Mouse (Mus musculus): Measurements from ENCODE around the gene Sohlh1. TPM values are rescaled to one million over a fixed set of nuclear protein-coding genes. Genes with fewer than 3 reads are reported as not detected.

Gene Sohlh1
- not detected in 2 replicates for polyA plus RNA-seq (2012; rRNA removed)

DNA sequence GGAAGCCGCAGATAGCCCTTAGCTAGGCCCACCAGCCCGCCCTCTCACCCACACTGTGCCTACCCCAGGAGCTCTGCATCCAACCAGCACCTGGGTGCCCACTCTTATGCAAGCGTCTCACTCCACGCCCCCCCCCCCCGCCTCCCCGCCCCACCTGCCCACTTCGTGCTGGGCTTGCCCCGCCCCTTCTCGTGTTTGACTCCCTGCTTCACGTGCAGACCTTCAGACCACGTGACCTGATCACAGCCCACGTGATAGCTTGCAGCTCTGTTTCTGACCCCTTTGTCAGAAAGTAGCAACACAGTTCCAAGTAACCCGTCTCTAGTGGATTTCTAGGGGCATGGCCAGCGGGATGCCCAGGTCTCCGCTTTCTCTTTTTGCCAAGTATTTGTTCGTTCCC lies at the start of gene Sohlh1:
Gene Sohlh1, minus strand, starts transcription at position 23 of the 400 bp plus-strand sequence.
- WGBS, result 75% methylated on average over 16 of the region's 16 CpGs
- TF ChIP-seq CTCF (IDR thresholded peaks at IDR 0.05; ENCODE audit: insufficient read depth, low read length), result no peak
- no peak for TF ChIP-seq POLR2A (IDR thresholded peaks at IDR 0.05; ENCODE audit: borderline replicate concordance, extremely low read depth, low read depth, low read length)
- Histone ChIP-seq H3K4me3 (replicated peaks; ENCODE audit: extremely low read depth, low read depth, low read length) (no peak within 1 kb of the TSS), H3K4me1 (ENCODE audit: control insufficient read depth, insufficient read depth, low read length) (no peaks in the 10 kb centered on the region)
- no peak for DNase-seq

DNA sequence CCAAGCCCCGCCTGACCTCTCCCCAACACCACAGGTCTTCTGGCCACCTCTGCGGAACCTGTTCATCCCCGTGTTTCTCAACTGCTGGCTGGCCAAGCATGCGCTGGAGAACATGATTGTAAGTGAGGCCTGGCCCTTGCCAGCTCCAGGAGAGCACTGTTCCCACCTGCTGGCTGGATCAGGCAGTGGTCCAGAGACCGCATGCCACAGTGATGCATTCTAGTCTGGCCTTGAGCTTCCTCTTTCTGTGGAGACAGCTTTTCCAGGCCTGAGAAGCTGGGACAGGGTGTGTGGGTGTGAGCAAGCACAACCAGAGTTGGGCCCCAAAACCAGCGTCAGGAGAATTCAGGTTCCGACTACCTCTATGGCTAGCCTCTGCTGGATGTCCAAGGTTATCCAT lies 45.4 kb upstream of the Sohlh1 start:
- WGBS, result 68% methylated on average over 7 of the region's 7 CpGs

DNA sequence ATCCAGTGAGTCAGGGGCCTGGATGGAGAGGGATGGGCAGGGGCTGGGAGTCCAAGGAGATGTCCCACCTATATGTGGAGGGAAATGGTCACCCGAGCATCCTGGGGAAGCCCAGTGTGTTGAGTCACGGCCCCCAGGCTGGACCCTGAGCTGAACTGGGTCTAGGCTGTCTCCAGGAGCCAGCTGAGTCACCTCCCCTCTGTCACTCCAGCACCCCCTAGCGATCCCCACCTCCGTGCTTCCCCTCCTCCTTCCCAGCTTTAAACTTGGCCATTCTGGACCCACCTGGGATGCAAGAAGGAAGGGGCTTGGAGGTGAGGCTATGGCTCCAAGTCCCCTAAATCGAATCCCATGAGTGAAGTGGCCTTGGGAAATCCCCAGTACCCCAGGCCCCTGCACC lies 41.1 kb upstream of the Sohlh1 start:
- Histone ChIP-seq H3K4me3 (replicated peaks; ENCODE audit: extremely low read depth, low read depth, low read length) (no peak overlapping the region), H3K4me1 (ENCODE audit: control insufficient read depth, insufficient read depth, low read length) (no peaks in the 10 kb centered on the region)
- TF ChIP-seq POLR2A (IDR thresholded peaks at IDR 0.05; ENCODE audit: borderline replicate concordance, extremely low read depth, low read depth, low read length) (no peak), CTCF (IDR thresholded peaks at IDR 0.05; ENCODE audit: insufficient read depth, low read length) (no peak)
- DNase-seq, result no peak
- 52% methylated on average over 5 of the region's 5 CpGs for WGBS

More for the DNA sequence above, 45.4 kb upstream of the Sohlh1 start:
- no peak overlapping the region for H3K4me3 ChIP-seq (replicated peaks; ENCODE audit: extremely low read depth, low read depth, low read length)
- H3K4me1 ChIP-seq (ENCODE audit: control insufficient read depth, insufficient read depth, low read length), result no peaks in the 10 kb centered on the region
- DNase-seq, result no peak
- no peak for TF ChIP-seq CTCF (IDR thresholded peaks at IDR 0.05; ENCODE audit: insufficient read depth, low read length)
- TF ChIP-seq POLR2A (IDR thresholded peaks at IDR 0.05; ENCODE audit: borderline replicate concordance, extremely low read depth, low read depth, low read length), result no peak

DNA sequence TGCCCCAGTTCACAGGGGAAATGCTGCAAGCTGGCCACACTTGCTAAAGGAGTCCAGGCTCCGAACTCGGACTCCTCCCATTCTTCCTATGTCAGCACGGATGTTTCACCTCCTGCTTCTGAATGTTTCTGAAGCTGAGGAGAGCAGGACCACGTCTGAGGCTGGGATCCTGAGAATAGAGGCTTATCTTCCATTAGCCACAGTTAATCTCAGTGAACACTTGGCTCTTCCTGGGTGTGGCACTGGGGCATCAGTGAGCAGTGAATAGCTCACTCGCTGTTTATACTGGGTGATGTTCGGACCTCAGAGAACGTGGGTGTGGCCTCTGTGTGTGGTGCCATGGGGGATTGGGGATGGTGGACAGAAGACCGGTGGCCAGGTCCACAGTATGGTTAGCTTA lies 40.2 kb upstream of the Sohlh1 start:
- WGBS, result 59% methylated on average over 8 of the region's 8 CpGs
- DNase-seq, result no peak
- no peaks in the 10 kb centered on the region for H3K4me1 ChIP-seq (ENCODE audit: control insufficient read depth, insufficient read depth, low read length)
- H3K4me3 ChIP-seq (replicated peaks; ENCODE audit: extremely low read depth, low read depth, low read length), result no peak overlapping the region
- TF ChIP-seq POLR2A (IDR thresholded peaks at IDR 0.05; ENCODE audit: borderline replicate concordance, extremely low read depth, low read depth, low read length) (no peak), CTCF (IDR thresholded peaks at IDR 0.05; ENCODE audit: insufficient read depth, low read length) (no peak)

DNA sequence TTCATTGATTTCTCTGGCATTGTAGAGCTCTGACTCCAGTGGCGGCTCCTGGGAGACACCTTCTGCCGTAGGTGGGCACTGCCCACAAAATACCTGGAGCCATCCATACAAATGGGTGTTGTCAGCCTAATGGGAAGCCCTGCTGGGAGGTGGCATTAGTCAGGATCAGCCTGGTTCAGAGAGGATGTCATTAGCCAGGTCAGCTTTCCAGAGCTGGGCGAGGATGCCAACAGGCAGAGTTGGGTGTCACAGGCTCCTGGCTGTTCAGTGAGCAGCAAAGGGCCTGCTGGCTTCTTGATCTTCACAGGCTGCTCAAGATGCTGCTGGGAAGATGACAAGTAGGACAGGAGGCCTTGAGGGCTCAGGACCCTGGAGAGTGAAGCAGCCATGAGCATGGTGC lies 37.7 kb upstream of the Sohlh1 start:
- DNase-seq, result no peak
- H3K4me1 ChIP-seq (ENCODE audit: control insufficient read depth, insufficient read depth, low read length), result no peaks in the 10 kb centered on the region
- TF ChIP-seq POLR2A (IDR thresholded peaks at IDR 0.05; ENCODE audit: borderline replicate concordance, extremely low read depth, low read depth, low read length) (no peak), CTCF (IDR thresholded peaks at IDR 0.05; ENCODE audit: insufficient read depth, low read length) (no peak)
- 84% methylated on average over 3 of the region's 3 CpGs for WGBS
- H3K4me3 ChIP-seq (replicated peaks; ENCODE audit: extremely low read depth, low read depth, low read length), result no peak overlapping the region

DNA sequence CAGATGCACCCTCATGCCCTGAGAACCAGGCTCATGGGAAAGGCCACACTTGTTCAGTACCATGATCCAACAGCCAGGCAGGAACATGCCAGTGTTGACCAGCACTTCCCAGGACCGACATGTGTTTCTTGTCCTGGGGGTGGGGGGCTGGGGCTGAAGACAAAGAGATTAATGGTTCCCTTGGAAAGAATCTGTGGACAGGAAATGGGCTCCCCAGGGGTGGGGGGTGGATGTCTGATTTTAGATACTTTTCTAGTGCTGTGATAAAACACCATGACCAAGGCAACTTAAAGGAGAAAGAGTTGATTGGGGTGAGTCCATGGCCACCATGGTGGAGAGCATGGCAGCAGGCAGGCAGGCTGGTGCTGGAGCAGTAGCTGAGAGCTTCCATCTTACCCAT lies 35.2 kb upstream of the Sohlh1 start:
- DNase-seq, result no peak
- Histone ChIP-seq H3K4me3 (replicated peaks; ENCODE audit: extremely low read depth, low read depth, low read length) (no peak overlapping the region), H3K4me1 (ENCODE audit: control insufficient read depth, insufficient read depth, low read length) (no peaks in the 10 kb centered on the region)
- 41% methylated on average over 1 of the region's 1 CpGs for WGBS
- no peak for TF ChIP-seq POLR2A (IDR thresholded peaks at IDR 0.05; ENCODE audit: borderline replicate concordance, extremely low read depth, low read depth, low read length)
- no peak for TF ChIP-seq CTCF (IDR thresholded peaks at IDR 0.05; ENCODE audit: insufficient read depth, low read length)

DNA sequence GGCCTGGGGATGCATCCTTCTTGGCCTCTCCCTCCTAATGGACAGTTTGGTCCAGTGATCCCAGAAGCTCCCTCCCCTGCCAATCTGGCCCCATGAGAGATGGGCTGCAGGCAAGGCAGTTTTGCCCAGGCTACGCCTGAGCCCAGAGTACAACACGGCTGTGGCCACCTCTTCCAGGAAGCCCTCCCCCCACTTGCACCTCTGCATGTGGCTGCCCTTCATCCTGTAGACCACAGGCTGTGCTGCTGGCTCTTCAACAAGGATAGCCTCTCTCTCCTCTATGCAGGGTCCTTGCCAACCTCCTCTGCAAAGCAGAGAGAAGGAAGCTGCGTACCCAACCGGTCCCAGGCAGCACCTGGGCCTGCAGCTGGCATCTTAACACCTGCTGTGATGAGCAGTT lies 32.0 kb upstream of the Sohlh1 start:
- DNase-seq, result no peak
- 60% methylated on average over 4 of the region's 4 CpGs for WGBS
- Histone ChIP-seq H3K4me1 (ENCODE audit: control insufficient read depth, insufficient read depth, low read length) (no peaks in the 10 kb centered on the region), H3K4me3 (replicated peaks; ENCODE audit: extremely low read depth, low read depth, low read length) (no peak overlapping the region)
- TF ChIP-seq POLR2A (IDR thresholded peaks at IDR 0.05; ENCODE audit: borderline replicate concordance, extremely low read depth, low read depth, low read length) (no peak), CTCF (IDR thresholded peaks at IDR 0.05; ENCODE audit: insufficient read depth, low read length) (no peak)

DNA sequence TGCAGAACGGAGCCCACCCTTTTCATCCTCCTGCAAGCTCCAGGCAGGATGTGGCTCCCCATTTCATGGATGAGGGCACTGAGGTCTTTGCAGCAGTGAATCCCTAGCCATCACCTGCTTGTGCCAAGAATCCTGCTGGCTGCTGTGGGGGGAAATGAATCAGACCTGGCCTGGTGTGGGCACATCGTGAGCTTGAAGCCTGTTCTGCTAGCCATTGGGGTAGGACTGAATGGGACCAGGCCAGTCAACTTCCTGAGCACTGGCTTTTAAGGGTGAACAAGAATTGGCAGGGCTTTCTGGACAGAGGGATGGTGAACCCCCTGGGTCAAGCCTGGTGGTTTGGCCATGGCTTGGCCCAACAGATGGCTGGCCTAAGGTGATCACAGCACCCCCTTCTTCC lies 31.5 kb upstream of the Sohlh1 start:
- WGBS, result 53% methylated on average over 2 of the region's 2 CpGs
- no peak for TF ChIP-seq CTCF (IDR thresholded peaks at IDR 0.05; ENCODE audit: insufficient read depth, low read length)
- TF ChIP-seq POLR2A (IDR thresholded peaks at IDR 0.05; ENCODE audit: borderline replicate concordance, extremely low read depth, low read depth, low read length), result no peak
- H3K4me3 ChIP-seq (replicated peaks; ENCODE audit: extremely low read depth, low read depth, low read length), result no peak overlapping the region
- no peak for DNase-seq
- no peaks in the 10 kb centered on the region for H3K4me1 ChIP-seq (ENCODE audit: control insufficient read depth, insufficient read depth, low read length)

DNA sequence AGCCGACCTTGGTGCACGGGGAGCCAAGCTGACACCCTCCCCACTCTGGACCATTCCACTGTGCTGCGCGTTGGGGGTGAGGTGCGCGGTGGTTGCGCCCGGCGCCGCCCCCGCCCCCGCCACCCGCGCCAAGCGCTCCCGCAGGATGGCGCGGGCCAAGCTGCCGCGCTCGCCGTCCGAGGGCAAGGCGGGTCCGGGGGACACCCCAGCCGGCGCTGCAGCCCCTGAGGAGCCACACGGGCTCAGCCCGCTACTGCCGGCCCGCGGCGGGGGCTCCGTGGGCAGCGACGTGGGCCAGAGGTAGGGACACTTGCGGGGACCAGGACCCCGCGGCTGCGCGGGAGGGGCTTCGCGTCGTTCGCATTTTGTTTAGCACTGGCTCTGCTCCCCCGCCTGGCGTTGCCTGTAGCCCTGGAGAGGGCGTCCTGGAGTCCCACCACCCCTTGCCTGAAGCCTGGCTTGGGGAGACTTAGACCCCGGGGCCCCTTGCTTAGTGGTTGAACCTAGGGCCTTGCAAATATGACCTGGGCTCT lies 30.8 kb upstream of the Sohlh1 start:
- no peaks in the 10 kb centered on the region for H3K4me1 ChIP-seq (ENCODE audit: control insufficient read depth, insufficient read depth, low read length)
- H3K4me3 ChIP-seq (replicated peaks; ENCODE audit: extremely low read depth, low read depth, low read length), result no peak overlapping the region
- TF ChIP-seq POLR2A (IDR thresholded peaks at IDR 0.05; ENCODE audit: borderline replicate concordance, extremely low read depth, low read depth, low read length) (no peak), CTCF (IDR thresholded peaks at IDR 0.05; ENCODE audit: insufficient read depth, low read length) (no peak)
- 3% methylated on average over 49 of the region's 49 CpGs for WGBS
- DNase-seq, result no peak

DNA sequence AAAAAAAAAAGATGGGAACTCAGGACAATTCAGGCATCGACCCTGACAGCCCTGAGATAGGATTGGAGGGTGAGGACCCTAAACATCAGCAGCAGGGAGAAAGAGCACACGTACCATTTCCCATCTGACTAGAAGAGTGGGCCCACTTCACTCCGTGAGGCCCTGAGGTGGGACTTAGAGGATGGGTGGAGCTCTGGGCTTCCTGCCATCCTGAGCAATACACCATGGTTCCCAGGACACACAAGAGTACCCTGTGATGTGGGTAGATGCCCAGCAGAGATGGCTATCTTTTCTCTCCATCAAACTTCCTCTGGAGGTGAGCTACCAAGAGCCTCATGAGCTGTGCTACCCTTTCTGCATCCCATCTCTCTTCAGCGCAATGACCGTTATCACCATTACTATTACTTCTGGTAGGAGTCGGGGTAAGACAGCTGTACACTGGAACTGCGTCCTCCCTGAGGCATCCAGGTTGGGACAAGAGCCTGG lies 30.2 kb upstream of the Sohlh1 start:
- no peak for TF ChIP-seq CTCF (IDR thresholded peaks at IDR 0.05; ENCODE audit: insufficient read depth, low read length)
- no peak for TF ChIP-seq POLR2A (IDR thresholded peaks at IDR 0.05; ENCODE audit: borderline replicate concordance, extremely low read depth, low read depth, low read length)
- Histone ChIP-seq H3K4me1 (ENCODE audit: control insufficient read depth, insufficient read depth, low read length) (no peaks in the 10 kb centered on the region), H3K4me3 (replicated peaks; ENCODE audit: extremely low read depth, low read depth, low read length) (no peak overlapping the region)
- DNase-seq, result no peak
- 21% methylated on average over 7 of the region's 7 CpGs for WGBS

All from lung, adult 2 months (tissue).